Mouse (Mus musculus) forebrain, postnatal 0 days (tissue): Measurements from ENCODE around the gene Gm47289. TPM values are rescaled to one million over a fixed set of nuclear protein-coding genes. Genes with fewer than 3 reads are reported as not detected.

Experiments
- ATAC-seq: fragments of 200-750 bp; cut with Nextera tagmentation; 2 replicates; pipeline ENCODE4 v1.8.0; 2017; ENCODE audit warnings: mild to moderate bottlenecking, moderate library complexity
- DNase-seq: peaks from one replicate; pipeline ENCODE4 v3.0.0-alpha.2; 2015
- H3K27ac ChIP-seq: fragments of 300-500 bp; sonication (generic); 2 replicates; pipeline ENCODE4 v1.5.1; 2014; ENCODE audit warnings: low read depth, mild to moderate bottlenecking, antibody characterized with exemption, low read length, moderate library complexity, mixed read lengths
- H3K27me3 ChIP-seq: fragments of 300-500 bp; sonication (generic); 2 replicates; pipeline ENCODE4 v1.6.1; 2014; ENCODE audit warnings: mild to moderate bottlenecking, low read length, mixed read lengths; ENCODE audit not compliant: insufficient read depth
- H3K36me3 ChIP-seq: fragments of 300-500 bp; sonication (generic); 2 replicates; pipeline ENCODE4 v1.6.1; 2014; ENCODE audit warnings: mild to moderate bottlenecking, moderate library complexity; ENCODE audit not compliant: insufficient read depth
- H3K4me1 ChIP-seq: fragments of 300-500 bp; sonication (generic); 2 replicates; pipeline ENCODE4 v1.6.1; 2014; ENCODE audit warnings: antibody characterized with exemption; ENCODE audit not compliant: insufficient read depth
- H3K4me2 ChIP-seq: fragments of 300-500 bp; sonication (generic); 2 replicates; pipeline ENCODE4 v1.6.1; 2014; ENCODE audit warnings: low read depth, mild to moderate bottlenecking, moderate library complexity
- H3K4me3 ChIP-seq: fragments of 300-500 bp; sonication (generic); 2 replicates; pipeline ENCODE4 v1.5.1; 2014; ENCODE audit warnings: low read depth, low read length, mixed read lengths
- H3K9ac ChIP-seq: fragments of 300-500 bp; sonication (generic); 2 replicates; pipeline ENCODE4 v1.6.1; 2014; ENCODE audit warnings: mild to moderate bottlenecking
- H3K9me3 ChIP-seq: fragments of 300-500 bp; sonication (generic); 2 replicates; pipeline ENCODE4 v1.6.1; 2016; ENCODE audit warnings: low read length
- CTCF ChIP-seq: sonication (generic); IDR thresholded peaks from 2 replicates; pipeline ENCODE4 v1.5.1; 2016; ENCODE audit warnings: antibody characterized with exemption, control low read depth, low read depth
- WGBS: fragments of 180-500 bp; shearing (Covaris S2); extraction: QIAGEN DNeasy Blood & Tissue Kit; methylation state at CpG from one replicate; pipeline ENCODE4 v1.1.7; 2014; 5-methylcytosine and 5-hydroxymethylcytosine counted together
- polyA plus RNA-seq: library from polyadenylated mRNA; unstranded; fragments of >200 nt; fragmentation: Nextera tagmentation; extraction: Ambion mirVana; gene quantifications from 2 replicates; pipeline ENCODE4 v1.2.1, GENCODE M21; 2015
- total RNA-seq: library from RNA; depleted of rRNA; stranded (reverse); fragments of >200 nt; gene quantifications from 2 replicates; pipeline ENCODE4 v1.2.3, GENCODE M21; 2014

Gm47289 gene
- total and polyA plus RNA-seq, 2 experiments from 2014 or later, result not detected

- H3K9me3 ChIP-seq, result no peaks in the 10 kb centered on the region
- no peak overlapping the region for H3K27ac ChIP-seq
- DNase-seq, result no peak
- H3K4me3 ChIP-seq, result no peak overlapping the region
- H3K36me3 ChIP-seq, result no peaks in the 10 kb centered on the region
- H3K4me1 ChIP-seq, result no peaks in the 10 kb centered on the region
- H3K27me3 ChIP-seq, result peaks cover 5% of the 10 kb centered on the region; the same call in 1 of the 2 replicates
- no peak for TF ChIP-seq CTCF
- H3K4me2 ChIP-seq, result no peak overlapping the region
- H3K9ac ChIP-seq, result no peak overlapping the region
- WGBS, result 90% methylated on average over 3 of the region's 3 CpGs
- ATAC-seq, result no peak
These were observed 1.7 kb downstream of the Gm47289 start for GRCm38 (mm10) chr9:119160689-119161088.

GRCm38 (mm10) chr9:119164743-119165142, 5.8 kb downstream of the Gm47289 start:
- no peak overlapping the region for H3K4me3 ChIP-seq
- H3K9ac ChIP-seq, result no peak overlapping the region
- TF ChIP-seq CTCF, result no peak
- no peaks in the 10 kb centered on the region for H3K4me1 ChIP-seq
- no peaks in the 10 kb centered on the region for H3K27me3 ChIP-seq
- DNase-seq (no peak), ATAC-seq (no peak)
- WGBS, result 86% methylated on average over 7 of the region's 7 CpGs
- no peaks in the 10 kb centered on the region for H3K9me3 ChIP-seq
- no peak overlapping the region for H3K27ac ChIP-seq
- no peak overlapping the region for H3K4me2 ChIP-seq
- H3K36me3 ChIP-seq, result no peaks in the 10 kb centered on the region

GRCm38 (mm10) chr9:119165548-119165947, 6.6 kb downstream of the Gm47289 start:
- no peaks in the 10 kb centered on the region for H3K9me3 ChIP-seq
- H3K27ac ChIP-seq, result no peak overlapping the region
- no peaks in the 10 kb centered on the region for H3K36me3 ChIP-seq
- DNase-seq (no peak), ATAC-seq (no peak)
- H3K4me3 ChIP-seq, result no peak overlapping the region
- H3K4me2 ChIP-seq, result no peak overlapping the region
- WGBS, result 91% methylated on average over 6 of the region's 6 CpGs
- H3K9ac ChIP-seq, result no peak overlapping the region
- no peaks in the 10 kb centered on the region for H3K4me1 ChIP-seq
- no peak for TF ChIP-seq CTCF
- no peaks in the 10 kb centered on the region for H3K27me3 ChIP-seq

- Histone ChIP-seq H3K4me3 (no peak overlapping the region), H3K4me2 (no peak overlapping the region), H3K4me1 (no peaks in the 10 kb centered on the region), H3K27me3 (no peaks in the 10 kb centered on the region), H3K27ac (no peak overlapping the region), H3K9me3 (no peaks in the 10 kb centered on the region), H3K9ac (no peak overlapping the region), H3K36me3 (no peaks in the 10 kb centered on the region)
- 97% methylated on average over 2 of the region's 2 CpGs for WGBS
- DNase-seq, result no peak
- no peak for TF ChIP-seq CTCF
- ATAC-seq, result no peak
These were observed 8.6 kb downstream of the Gm47289 start for GRCm38 (mm10) chr9:119167608-119168007.

GRCm38 (mm10) chr9:119179292-119179691, 20.3 kb downstream of the Gm47289 start:
- H3K4me3 ChIP-seq, result no peak overlapping the region
- H3K36me3 ChIP-seq, result no peaks in the 10 kb centered on the region
- H3K27ac ChIP-seq, result no peak overlapping the region
- TF ChIP-seq CTCF, result no peak
- no peak overlapping the region for H3K9ac ChIP-seq
- no peaks in the 10 kb centered on the region for H3K9me3 ChIP-seq
- 87% methylated on average over 11 of the region's 11 CpGs for WGBS
- no peak overlapping the region for H3K4me2 ChIP-seq
- no peak for DNase-seq
- H3K27me3 ChIP-seq, result no peaks in the 10 kb centered on the region
- no peak for ATAC-seq
- no peaks in the 10 kb centered on the region for H3K4me1 ChIP-seq

- WGBS, result 33% methylated on average over 3 of the region's 3 CpGs
- no peaks in the 10 kb centered on the region for H3K27me3 ChIP-seq
- no peak for TF ChIP-seq CTCF
These were observed 22.3 kb downstream of the Gm47289 start for GRCm38 (mm10) chr9:119181241-119181728.

GRCm38 (mm10) chr9:119192202-119192990, 33.4 kb downstream of the Gm47289 start:
- Histone ChIP-seq H3K27ac (no peak overlapping the region), H3K36me3 (no peaks in the 10 kb centered on the region), H3K4me2 (no peak overlapping the region), H3K9ac (no peak overlapping the region), H3K4me3 (no peak overlapping the region), H3K27me3 (no peaks in the 10 kb centered on the region), H3K4me1 (no peaks in the 10 kb centered on the region), H3K9me3 (no peaks in the 10 kb centered on the region)
- ATAC-seq, result no peak
- DNase-seq, result peak; percentile 18
- WGBS, result 34% methylated on average over 11 of the region's 11 CpGs
- peak; percentile 51 for TF ChIP-seq CTCF

More at GRCm38 (mm10) chr9:119181241-119181728, 22.3 kb downstream of the Gm47289 start:
- Histone ChIP-seq H3K36me3 (no peaks in the 10 kb centered on the region), H3K4me2 (no peak overlapping the region), H3K9ac (no peak overlapping the region), H3K27ac (no peak overlapping the region), H3K4me3 (no peak overlapping the region), H3K9me3 (no peaks in the 10 kb centered on the region), H3K4me1 (no peaks in the 10 kb centered on the region)
- peak; percentile 39 for DNase-seq
- ATAC-seq, result peak; percentile 65
